Mouse (Mus musculus): ENCODE results near the gene Grifin. TPM values are rescaled to one million over a fixed set of nuclear protein-coding genes. Genes with fewer than 3 reads are reported as not detected.

The Grifin gene
- polyA plus RNA-seq, 1 experiment from 2014 or later = not detected

DNA sequence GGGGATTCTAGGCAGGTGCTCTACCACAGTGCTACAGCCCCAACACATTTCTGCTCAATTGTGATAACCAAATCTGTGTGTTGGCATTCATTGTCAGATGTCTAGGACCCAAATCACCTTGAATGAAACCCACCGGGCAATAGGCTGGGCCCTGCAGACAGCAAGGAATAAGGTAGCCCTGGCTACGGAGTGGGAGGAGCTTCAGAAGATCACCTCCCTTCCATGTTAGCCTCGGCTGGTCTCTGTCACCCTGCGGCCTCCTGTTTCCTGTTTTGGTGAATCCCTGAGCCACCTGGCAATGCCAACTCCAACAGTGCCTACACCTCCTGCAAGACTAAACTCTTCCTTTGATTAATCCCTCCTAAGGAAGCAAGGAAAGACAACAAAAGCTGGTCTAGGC is 32.9 kb upstream of the Grifin start:
- Histone ChIP-seq H3K27me3 (ENCODE audit: control insufficient read depth, insufficient read depth, low read length) (no peaks in the 10 kb centered on the region), H3K9me3 (ENCODE audit: control insufficient read depth, low read length) (no peaks in the 10 kb centered on the region), H3K4me2 (ENCODE audit: low read depth) (no peak overlapping the region), H3K36me3 (ENCODE audit: control insufficient read depth, insufficient read depth, low read length) (no peaks in the 10 kb centered on the region), H3K4me1 (ENCODE audit: control insufficient read depth, insufficient read depth, low read length) (0 out of 2 replicates have a peak, but pooled peaks cover 3% of the 10 kb centered on the region), H3K9ac (ENCODE audit: low read length) (no peak overlapping the region), H3K4me3 (ENCODE audit: low read depth, low read length) (no peak overlapping the region), H3K27ac (ENCODE audit: low read depth, low read length) (no peak overlapping the region)
- 91% methylated on average over 4 of the region's 4 CpGs for WGBS
- DNase-seq (ENCODE audit: low spot score) (no peak), ATAC-seq (ENCODE audit: insufficient read depth, low FRiP score, low TSS enrichment) (no peak)

GRCm38 (mm10) chr5:140596927-140597588 is 32.2 kb upstream of the Grifin start:
- Histone ChIP-seq H3K4me3 (ENCODE audit: low read depth, low read length) (no peak overlapping the region), H3K4me1 (ENCODE audit: control insufficient read depth, insufficient read depth, low read length) (0 out of 2 replicates have a peak, but pooled peaks cover 3% of the 10 kb centered on the region), H3K36me3 (ENCODE audit: control insufficient read depth, insufficient read depth, low read length) (no peaks in the 10 kb centered on the region), H3K9me3 (ENCODE audit: control insufficient read depth, low read length) (no peaks in the 10 kb centered on the region), H3K9ac (ENCODE audit: low read length) (no peak overlapping the region), H3K27ac (ENCODE audit: low read depth, low read length) (no peak overlapping the region), H3K4me2 (ENCODE audit: low read depth) (no peak overlapping the region), H3K27me3 (ENCODE audit: control insufficient read depth, insufficient read depth, low read length) (no peaks in the 10 kb centered on the region)
- WGBS = 70% methylated on average over 18 of the region's 18 CpGs
- ATAC-seq (ENCODE audit: insufficient read depth, low FRiP score, low TSS enrichment) (no peak), DNase-seq (ENCODE audit: low spot score) (no peak)

DNA sequence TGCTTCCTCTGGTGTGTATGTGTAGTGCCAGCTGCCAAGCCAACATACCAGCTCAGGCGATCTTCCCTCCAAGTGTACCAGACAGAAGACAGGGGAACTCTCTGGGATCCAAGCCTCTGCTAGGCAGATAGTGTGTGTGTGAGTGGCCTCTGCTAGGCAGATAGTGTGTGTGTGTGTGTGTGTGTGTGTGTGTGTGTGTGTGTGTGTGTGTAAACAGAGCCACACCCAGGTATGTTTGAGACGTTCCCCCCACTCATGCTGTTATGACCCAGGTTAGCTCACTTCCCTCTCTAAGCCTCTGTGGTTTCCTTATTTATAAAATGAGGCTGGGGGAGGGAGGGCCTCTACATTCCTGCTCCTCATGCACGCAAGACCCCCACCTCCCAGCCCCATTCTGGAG is 31.6 kb upstream of the Grifin start:
- H3K9me3 ChIP-seq (ENCODE audit: control insufficient read depth, low read length) = no peaks in the 10 kb centered on the region
- H3K9ac ChIP-seq (ENCODE audit: low read length) = no peak overlapping the region
- 0 out of 2 replicates have a peak, but pooled peaks cover 3% of the 10 kb centered on the region for H3K4me1 ChIP-seq (ENCODE audit: control insufficient read depth, insufficient read depth, low read length)
- H3K4me3 ChIP-seq (ENCODE audit: low read depth, low read length) = no peak overlapping the region
- H3K36me3 ChIP-seq (ENCODE audit: control insufficient read depth, insufficient read depth, low read length) = no peaks in the 10 kb centered on the region
- WGBS = 82% methylated on average over 3 of the region's 3 CpGs
- H3K27ac ChIP-seq (ENCODE audit: low read depth, low read length) = no peak overlapping the region
- DNase-seq (ENCODE audit: low spot score) = no peak
- H3K4me2 ChIP-seq (ENCODE audit: low read depth) = no peak overlapping the region
- no peaks in the 10 kb centered on the region for H3K27me3 ChIP-seq (ENCODE audit: control insufficient read depth, insufficient read depth, low read length)
- ATAC-seq (ENCODE audit: insufficient read depth, low FRiP score, low TSS enrichment) = no peak

DNA sequence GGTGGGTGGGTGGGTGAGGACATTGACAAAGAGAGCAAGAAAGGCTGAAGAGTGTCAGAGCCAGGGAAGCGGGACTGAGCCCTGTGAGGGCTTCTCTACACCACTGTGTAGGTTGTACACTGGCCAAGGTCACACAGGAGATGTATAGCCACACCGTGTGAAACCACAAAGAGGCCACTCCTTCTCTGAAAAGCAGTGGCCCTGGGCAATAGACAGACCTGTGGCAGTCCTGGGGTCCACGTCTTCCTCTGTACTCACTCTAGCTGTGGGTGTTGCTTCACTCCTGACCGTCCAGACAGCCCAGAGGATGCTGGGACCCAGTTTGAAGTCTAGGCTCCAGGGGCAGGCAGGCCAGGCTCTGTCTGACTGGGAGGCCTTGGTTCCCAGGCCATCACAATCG is 30.0 kb upstream of the Grifin start:
- H3K4me2 ChIP-seq (ENCODE audit: low read depth) = no peak overlapping the region
- ATAC-seq (ENCODE audit: insufficient read depth, low FRiP score, low TSS enrichment) (no peak), DNase-seq (ENCODE audit: low spot score) (no peak)
- WGBS = 71% methylated on average over 5 of the region's 5 CpGs
- no peaks in the 10 kb centered on the region for H3K36me3 ChIP-seq (ENCODE audit: control insufficient read depth, insufficient read depth, low read length)
- H3K4me1 ChIP-seq (ENCODE audit: control insufficient read depth, insufficient read depth, low read length) = 0 out of 2 replicates have a peak, but pooled peaks cover 2% of the 10 kb centered on the region
- no peaks in the 10 kb centered on the region for H3K9me3 ChIP-seq (ENCODE audit: control insufficient read depth, low read length)
- no peaks in the 10 kb centered on the region for H3K27me3 ChIP-seq (ENCODE audit: control insufficient read depth, insufficient read depth, low read length)
- H3K9ac ChIP-seq (ENCODE audit: low read length) = no peak overlapping the region
- no peak overlapping the region; the same call in 1 of the 2 replicates for H3K27ac ChIP-seq (ENCODE audit: low read depth, low read length)
- no peak overlapping the region for H3K4me3 ChIP-seq (ENCODE audit: low read depth, low read length)

DNA sequence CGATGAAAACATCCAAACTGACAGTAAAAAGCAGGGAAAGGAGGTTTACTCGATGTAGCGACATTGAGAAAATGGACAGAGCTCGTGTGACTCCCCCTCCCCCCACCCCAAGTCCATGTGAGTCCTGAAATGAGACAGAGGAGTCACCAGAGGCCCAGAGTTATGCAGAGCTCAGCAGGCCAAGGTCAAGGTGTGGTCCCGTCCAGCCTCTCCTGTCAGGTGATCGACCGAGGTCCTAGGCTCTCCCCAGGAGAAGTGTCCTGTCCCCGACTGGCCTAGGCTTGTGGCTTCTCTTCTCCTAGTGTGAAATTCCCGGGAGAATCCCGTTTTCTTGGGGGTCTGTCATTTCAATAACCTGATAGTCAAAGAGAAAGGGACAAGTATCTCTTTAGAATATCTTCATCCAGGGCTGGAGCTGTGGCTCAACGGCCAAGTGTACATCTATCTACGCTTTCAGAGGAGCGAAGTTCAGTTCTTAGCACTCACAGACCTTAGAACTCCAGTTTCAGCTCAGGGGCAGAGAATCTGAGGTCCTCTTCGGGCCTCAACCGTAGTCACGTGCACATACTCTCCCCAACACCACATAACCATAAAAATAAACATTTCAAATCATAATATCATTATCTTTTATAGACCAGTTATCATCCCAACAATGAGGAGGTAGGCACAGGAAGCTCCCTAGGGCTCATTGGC is 24.4 kb upstream of the Grifin start:
- H3K36me3 ChIP-seq (ENCODE audit: control insufficient read depth, insufficient read depth, low read length) = no peaks in the 10 kb centered on the region
- no peak overlapping the region for H3K4me3 ChIP-seq (ENCODE audit: low read depth, low read length)
- H3K27me3 ChIP-seq (ENCODE audit: control insufficient read depth, insufficient read depth, low read length) = no peaks in the 10 kb centered on the region
- peaks cover 2% of the 10 kb centered on the region for H3K4me1 ChIP-seq (ENCODE audit: control insufficient read depth, insufficient read depth, low read length)
- H3K9ac ChIP-seq (ENCODE audit: low read length) = no peak overlapping the region
- WGBS = 90% methylated on average over 16 of the region's 16 CpGs
- ATAC-seq (ENCODE audit: insufficient read depth, low FRiP score, low TSS enrichment) (no peak), DNase-seq (ENCODE audit: low spot score) (no peak)
- no peaks in the 10 kb centered on the region for H3K9me3 ChIP-seq (ENCODE audit: control insufficient read depth, low read length)
- no peak overlapping the region for H3K27ac ChIP-seq (ENCODE audit: low read depth, low read length)
- H3K4me2 ChIP-seq (ENCODE audit: low read depth) = no peak overlapping the region

- DNase-seq (ENCODE audit: low spot score) = peak; percentile 83
- ATAC-seq (ENCODE audit: insufficient read depth, low FRiP score, low TSS enrichment) = peak; percentile 73
- Histone ChIP-seq H3K4me3 (ENCODE audit: low read depth, low read length) (no peak overlapping the region), H3K36me3 (ENCODE audit: control insufficient read depth, insufficient read depth, low read length) (no peaks in the 10 kb centered on the region), H3K9ac (ENCODE audit: low read length) (no peak overlapping the region), H3K4me1 (ENCODE audit: control insufficient read depth, insufficient read depth, low read length) (peaks cover 46% of the 10 kb centered on the region), H3K27ac (ENCODE audit: low read depth, low read length) (peak overlapping the region; percentile 82), H3K4me2 (ENCODE audit: low read depth) (no peak overlapping the region), H3K9me3 (ENCODE audit: control insufficient read depth, low read length) (no peaks in the 10 kb centered on the region), H3K27me3 (ENCODE audit: control insufficient read depth, insufficient read depth, low read length) (no peaks in the 10 kb centered on the region)
- 18% methylated on average over 6 of the region's 6 CpGs for WGBS
Measured at GRCm38 (mm10) chr5:140583732-140584368, 19.0 kb upstream of the Grifin start.

DNA sequence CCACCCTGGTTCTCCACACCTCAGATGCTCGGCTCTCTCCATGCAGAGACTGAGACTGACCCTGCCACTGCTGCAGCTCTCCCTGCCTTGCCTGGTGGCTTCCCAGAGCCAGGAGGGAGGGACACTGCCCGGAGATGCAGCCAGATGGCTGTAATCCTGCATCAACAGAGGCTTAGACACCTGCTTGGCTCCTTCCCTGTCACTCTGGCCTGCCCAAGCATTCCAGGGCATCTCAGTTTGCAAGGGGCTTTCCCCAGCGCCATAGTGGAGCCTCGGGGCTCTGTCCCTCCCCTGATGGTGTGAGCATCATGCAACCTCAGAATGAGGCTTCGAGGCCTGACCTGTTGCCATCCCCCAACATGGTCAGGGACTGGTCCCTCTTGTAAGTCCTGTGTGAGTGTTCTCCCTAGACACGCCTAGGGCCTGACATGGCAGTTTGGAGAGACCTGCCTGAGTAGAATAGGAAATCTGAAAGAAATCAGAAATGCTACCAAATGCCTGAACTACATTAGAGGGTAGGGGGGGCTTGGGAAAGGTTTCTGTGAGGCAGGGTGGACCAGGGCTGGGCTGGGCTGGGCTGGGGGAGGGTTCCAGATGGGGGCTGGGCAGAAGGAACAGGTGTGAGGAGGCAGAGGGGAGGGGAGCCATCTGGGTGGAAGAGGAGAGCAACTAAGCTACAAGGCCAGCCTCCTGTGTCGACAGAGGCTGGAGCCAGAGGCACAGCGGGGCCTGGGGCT is 18.3 kb upstream of the Grifin start:
- H3K4me1 ChIP-seq (ENCODE audit: control insufficient read depth, insufficient read depth, low read length) = peaks cover 50% of the 10 kb centered on the region

DNA sequence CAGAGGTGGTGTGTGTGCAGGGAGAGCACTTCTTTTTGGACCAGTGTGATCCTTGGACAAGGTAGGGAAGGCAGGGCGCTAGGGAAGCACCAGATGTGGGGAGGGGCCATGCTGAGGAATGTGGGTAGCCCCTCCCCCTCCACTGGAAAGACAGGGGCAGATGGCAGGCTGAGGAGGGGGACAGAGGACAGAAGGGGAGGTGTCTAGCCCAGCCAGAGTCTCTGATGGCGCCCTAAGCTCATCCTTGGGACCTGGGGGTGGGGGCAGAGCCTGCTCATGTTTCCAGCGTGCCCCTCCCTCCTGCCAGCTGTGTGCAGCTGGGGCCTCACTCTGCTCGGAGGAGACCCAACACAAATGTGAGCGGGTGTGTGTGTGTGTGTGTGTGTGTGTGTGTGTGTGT is 16.7 kb upstream of the Grifin start:
- DNase-seq (ENCODE audit: low spot score) = peak; percentile 65
- H3K4me2 ChIP-seq (ENCODE audit: low read depth) = no peak overlapping the region
- ATAC-seq (ENCODE audit: insufficient read depth, low FRiP score, low TSS enrichment) = no peak
- H3K27ac ChIP-seq (ENCODE audit: low read depth, low read length) = peak overlapping the region; percentile 73; the same call in 1 of the 2 replicates
- H3K4me1 ChIP-seq (ENCODE audit: control insufficient read depth, insufficient read depth, low read length) = peaks cover 50% of the 10 kb centered on the region
- H3K27me3 ChIP-seq (ENCODE audit: control insufficient read depth, insufficient read depth, low read length) = no peaks in the 10 kb centered on the region
- 2% methylated on average over 5 of the region's 5 CpGs for WGBS
- no peaks in the 10 kb centered on the region for H3K9me3 ChIP-seq (ENCODE audit: control insufficient read depth, low read length)
- H3K4me3 ChIP-seq (ENCODE audit: low read depth, low read length) = no peak overlapping the region
- H3K9ac ChIP-seq (ENCODE audit: low read length) = no peak overlapping the region
- no peaks in the 10 kb centered on the region for H3K36me3 ChIP-seq (ENCODE audit: control insufficient read depth, insufficient read depth, low read length)

More for the DNA sequence above, 18.3 kb upstream of the Grifin start:
- DNase-seq (ENCODE audit: low spot score) (no peak), ATAC-seq (ENCODE audit: insufficient read depth, low FRiP score, low TSS enrichment) (peak; percentile 19; the same call in 1 of the 2 replicates)
- Histone ChIP-seq H3K36me3 (ENCODE audit: control insufficient read depth, insufficient read depth, low read length) (no peaks in the 10 kb centered on the region), H3K9me3 (ENCODE audit: control insufficient read depth, low read length) (no peaks in the 10 kb centered on the region), H3K27ac (ENCODE audit: low read depth, low read length) (peak overlapping the region; percentile 82), H3K4me3 (ENCODE audit: low read depth, low read length) (no peak overlapping the region), H3K4me2 (ENCODE audit: low read depth) (no peak overlapping the region), H3K9ac (ENCODE audit: low read length) (peak overlapping the region; percentile 31), H3K27me3 (ENCODE audit: control insufficient read depth, insufficient read depth, low read length) (no peaks in the 10 kb centered on the region)
- WGBS = 14% methylated on average over 7 of the region's 8 CpGs
